Mouse (Mus musculus) fibroblast of lung, adult 2 months (primary cell): ENCODE results near the gene Ube2d2b.

Experiments used
- DNase-seq: peaks from one replicate; pipeline ENCODE4 v3.0.0-alpha.2; 2011; ENCODE audit warnings: low read depth

Ube2d2b gene

DNA sequence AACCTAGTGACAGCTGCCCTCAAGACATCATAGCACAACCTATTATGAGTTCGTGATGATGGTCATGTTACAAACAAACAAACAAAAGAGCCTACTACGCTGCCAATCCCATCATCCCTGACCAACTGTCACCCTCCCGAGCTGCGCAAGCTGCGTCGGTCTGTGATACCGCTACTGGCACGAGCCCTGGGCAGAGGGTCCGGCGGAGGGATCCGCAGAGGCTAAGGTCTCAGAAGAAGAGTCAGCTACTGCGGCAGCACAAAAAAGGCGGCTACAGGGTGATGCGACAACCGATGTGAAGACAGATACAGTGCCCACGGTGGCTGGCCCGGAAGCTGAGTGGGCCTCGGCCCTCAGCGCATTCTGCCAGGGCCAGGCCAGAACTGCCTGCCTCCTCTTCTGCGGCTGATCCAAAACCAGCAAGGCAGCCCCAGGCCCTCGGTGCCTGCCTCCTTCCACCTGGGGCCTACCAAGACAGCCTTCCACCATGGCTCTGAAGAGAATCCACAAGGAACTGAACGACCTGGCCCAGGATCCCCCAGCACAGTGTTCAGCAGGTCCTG lies at the start of gene Ube2d2b:
Gene Ube2d2b, plus strand, starts transcription at position 102 of the 563 bp plus-strand sequence.
- DNase-seq = no peak

DNA sequence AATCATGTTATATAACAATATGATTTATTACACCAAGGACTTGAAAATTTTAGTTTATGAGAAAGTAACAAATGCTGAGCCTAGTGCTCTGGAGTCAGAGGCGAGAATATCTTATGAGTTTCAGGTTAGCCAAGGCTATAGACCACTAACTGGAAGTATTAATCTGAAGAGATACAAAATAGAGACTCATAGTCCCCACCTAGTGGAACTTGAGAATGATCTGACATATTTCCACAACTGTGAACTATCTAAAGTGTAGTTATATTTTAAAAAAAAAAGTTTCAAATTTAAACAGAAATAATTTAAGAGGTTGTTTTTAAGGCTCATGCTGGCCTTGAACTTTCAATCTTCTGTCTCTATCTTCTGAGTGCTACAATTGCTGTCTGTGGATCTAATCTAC lies 47.5 kb upstream of the Ube2d2b start:
- DNase-seq = no peak

DNA sequence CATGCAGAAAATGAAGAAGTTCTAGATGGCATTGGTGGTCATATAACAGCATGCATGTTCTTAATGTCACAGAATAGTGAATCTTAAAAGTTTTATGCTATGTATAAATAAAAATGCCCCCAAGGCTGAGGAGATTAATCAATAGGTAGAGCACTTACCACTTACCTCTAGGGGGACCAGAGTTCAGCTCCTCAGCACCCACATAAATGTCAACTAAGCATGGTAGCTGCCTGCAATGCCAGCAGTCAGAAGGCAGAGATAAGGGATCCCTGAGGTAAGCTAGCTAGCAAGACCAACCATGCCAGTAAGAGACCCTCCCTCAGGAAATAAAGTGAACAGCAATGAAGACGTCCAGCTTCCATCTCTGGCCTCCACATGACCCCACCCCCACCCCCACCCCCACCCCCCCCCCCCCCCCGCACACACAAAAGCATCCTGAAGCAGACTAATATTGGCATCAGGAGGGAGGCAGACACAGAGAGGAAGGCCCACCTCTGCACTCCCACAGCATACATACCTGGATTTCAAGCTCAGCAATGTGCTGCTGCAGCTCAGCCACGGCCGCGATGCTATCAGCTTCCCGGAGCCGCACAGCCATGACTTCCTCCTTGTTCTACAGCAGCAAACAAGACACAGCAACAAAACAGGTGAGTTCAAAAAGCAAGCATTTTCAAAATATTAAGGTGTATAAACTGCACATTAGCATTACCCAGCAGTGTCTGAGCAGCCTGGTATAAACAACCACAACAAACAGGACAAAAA lies 42.0 kb upstream of the Ube2d2b start:
- no peak for DNase-seq

DNA sequence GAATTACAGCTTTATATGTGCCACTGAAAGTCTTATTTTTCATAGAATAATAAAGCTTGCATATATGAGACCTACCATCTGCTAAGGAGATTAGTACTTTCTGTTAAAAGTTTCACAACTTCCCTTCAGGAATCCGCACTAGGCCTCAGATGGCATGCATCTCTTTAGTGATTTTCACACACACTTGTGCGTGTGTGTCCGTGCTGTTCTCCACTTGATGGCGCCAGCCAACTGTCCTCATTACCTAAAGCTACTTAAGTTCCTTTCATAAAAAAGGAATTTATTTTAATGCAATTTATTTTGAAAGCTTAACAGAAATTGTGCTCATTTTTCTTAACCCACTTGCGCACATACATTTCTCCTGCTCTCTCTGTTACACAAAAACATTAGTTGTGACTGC lies 40.4 kb upstream of the Ube2d2b start:
- DNase-seq = no peak

- DNase-seq = no peak
Measured at GRCm38 (mm10) chr5:107791966-107792365, 37.9 kb upstream of the Ube2d2b start.

DNA sequence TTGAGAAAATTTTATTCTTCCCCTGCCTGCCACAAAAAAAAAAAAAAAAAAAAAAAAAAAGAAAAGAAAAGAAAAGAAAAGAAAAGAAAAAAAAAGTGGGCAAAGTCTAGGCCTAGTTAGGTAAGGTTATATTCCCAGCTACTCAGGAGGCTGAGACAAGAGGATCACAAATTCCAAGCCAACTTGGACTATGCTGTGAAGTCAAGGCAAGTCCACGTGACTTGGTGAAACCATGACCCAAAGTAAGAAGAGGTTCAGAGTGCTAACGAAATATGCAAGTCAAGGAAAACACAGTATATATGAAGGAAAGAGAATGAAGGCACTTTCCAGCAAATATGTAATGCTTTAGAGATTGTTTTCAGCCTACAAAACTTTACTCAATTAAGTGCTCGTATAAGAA lies 37.4 kb upstream of the Ube2d2b start:
- DNase-seq = no peak

- peak; percentile 56 for DNase-seq
Measured at GRCm38 (mm10) chr5:107793258-107793657, 36.6 kb upstream of the Ube2d2b start.

DNA sequence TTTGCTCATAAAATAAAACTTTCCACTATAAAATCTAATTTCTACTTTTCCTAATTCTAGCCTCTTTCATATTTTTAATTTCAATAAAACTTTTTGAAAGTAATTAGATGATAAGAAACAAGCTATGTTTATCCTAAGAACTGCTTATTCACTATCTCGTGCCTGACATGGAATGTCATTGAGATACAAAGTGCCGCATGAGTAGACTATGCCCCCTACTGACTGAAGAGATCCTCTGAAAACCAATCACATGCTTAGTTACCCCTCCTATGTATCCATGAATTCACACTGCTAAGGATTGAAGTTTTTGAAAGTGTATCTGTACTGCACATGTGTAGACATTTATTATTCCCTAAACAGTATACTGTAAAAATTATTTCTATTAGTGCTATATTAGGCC lies 36.0 kb upstream of the Ube2d2b start:
- no peak for DNase-seq

DNA sequence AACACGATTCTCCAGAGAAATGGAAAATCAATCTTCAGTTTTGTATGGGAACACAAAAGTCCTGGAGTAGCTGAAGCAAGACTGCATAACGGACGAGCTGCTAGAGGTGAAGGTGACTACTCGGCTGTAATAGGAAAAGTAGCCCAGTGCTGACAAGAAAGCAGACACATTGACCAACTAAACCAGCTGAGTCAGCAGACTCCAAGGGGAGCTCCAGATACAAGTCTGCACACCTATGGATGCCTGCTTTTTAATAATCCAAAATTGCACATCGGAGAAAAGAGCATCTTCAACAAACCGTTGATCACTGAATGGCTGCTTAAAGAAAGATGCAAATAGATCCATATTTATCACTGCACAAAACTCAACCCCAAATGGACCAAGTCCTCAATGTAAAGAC lies 31.6 kb upstream of the Ube2d2b start:
- no peak for DNase-seq

- DNase-seq = no peak
Measured at GRCm38 (mm10) chr5:107801234-107801633, 28.7 kb upstream of the Ube2d2b start.

DNA sequence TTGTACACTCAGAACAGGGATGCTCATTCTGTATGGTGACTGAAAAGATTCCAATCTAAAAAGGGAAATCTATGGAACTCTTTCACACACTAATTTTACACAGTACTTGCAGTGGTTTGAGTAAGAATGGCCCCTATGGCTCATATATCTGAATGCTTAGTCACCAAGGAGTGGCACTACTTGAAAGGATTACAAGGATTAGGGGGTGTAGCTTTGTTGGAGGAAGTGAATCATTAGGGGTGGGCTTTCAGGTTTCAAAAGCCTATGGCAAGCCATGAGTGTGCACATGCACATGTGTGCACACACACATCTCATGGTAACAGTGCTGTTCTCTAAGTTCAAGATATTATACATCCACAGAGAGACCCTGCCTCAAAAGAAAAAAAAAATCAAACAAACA lies 27.3 kb upstream of the Ube2d2b start:
- DNase-seq = no peak

DNA sequence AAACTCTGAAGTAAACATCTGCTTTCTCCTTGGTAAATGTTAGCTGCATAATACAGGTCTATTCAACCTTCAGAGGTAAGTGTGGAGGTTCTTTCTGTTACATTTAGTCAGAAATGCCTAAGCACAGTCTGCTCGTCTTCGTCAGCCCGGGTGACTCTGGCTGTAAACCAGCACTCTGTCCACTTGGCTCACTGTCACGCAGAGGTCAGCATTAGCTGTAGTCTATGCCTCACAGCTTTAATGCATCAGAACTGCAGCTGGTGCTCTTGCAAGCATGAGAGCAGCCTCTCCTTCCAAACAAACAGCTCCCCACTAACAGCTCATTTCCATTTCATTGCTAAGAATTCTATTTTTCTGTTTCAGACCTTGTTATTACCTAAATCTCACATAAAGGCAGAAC lies 22.4 kb upstream of the Ube2d2b start:
- no peak for DNase-seq

GRCm38 (mm10) chr5:107814651-107815050 lies 15.2 kb upstream of the Ube2d2b start:
- no peak for DNase-seq

- DNase-seq = no peak
Measured at GRCm38 (mm10) chr5:107822521-107822920, 7.4 kb upstream of the Ube2d2b start.

GRCm38 (mm10) chr5:107831351-107831750 lies 1.5 kb downstream of the Ube2d2b start:
- no peak for DNase-seq

- DNase-seq = no peak
Measured at GRCm38 (mm10) chr5:107834287-107834686, 4.4 kb downstream of the Ube2d2b start.

DNA sequence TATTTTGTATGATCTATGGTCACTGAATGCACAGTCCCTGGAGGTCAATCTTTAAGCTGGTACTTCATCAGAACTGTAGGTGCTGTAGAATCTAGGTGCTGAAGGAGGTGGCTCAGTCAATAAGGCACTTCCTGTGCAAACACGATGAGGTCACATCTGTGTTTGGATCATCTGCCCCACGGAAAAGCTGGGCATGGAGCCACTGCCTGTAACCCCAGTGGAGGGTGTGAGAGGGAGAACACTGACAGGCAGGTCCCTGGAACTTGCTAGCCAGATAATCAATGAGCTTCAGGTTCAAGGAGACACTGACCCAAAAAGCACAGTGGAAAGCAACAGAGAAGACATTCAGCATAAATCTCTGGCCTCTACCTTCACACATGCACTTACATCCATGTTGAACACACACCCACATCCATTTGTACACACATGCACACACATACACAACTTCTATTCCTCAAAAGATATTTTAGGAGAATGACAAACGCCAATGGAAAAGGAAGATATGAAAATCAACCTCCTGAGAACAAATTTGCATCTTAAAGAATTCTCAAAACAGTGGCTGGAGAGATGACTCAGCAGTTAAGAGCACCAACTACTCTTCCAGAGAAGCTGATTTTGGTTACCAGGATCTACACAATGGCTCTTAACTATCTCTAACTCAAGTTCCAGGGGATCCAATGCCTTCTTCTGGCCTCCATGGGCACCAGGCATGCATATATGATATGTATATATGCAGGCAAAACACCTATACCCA lies 9.2 kb downstream of the Ube2d2b start:
- no peak for DNase-seq

DNA sequence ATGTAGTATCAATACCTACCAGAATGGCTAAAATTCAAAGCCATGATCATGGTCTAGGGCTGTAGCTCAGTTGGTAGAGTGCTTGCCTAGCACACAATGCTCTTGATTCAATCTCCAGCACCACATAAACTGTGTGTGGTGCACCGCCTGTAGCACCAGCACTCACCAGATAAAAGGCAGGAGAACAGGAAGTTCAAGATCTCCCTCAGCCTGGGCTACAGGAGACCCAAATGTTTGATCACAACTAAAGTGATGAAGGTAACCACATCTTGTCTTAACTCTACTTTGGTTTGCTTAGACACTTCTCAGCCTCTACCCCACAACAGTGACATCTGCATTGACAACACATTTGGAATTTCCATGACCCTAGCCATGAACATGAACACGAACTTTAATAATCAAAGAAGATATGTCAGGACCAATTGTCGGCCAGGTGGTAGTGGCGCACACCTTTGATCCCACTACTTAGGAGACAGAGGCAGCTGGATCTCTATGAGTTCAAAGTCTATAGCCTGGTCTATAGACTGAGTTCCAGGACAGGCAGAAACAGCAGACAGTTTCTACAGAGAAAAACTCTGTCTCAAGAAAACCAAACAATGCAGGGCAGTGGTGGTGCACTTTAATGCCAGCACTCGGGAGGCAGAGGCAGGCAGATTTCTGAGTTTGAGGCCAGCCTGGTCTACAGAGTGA lies 10.8 kb downstream of the Ube2d2b start:
- no peak for DNase-seq

DNA sequence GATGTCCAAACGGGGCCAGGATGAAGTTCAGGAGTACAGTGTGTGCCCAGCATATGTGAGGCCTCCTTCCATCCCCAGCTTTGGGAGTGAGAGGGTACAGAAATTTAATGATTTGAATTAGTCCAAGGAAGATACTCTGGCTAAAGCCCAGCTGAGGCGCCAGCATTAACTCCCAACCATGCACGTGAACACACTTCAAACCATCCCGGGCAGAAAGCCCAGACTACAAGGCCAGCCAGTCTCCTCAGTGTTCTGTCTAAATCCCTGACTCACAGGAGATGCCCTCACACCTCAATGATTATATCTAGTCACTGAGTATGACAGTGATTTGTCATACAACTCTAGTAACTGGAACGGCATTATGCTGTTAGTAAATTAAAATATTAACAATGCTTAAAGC lies 17.4 kb downstream of the Ube2d2b start:
- DNase-seq = no peak

DNA sequence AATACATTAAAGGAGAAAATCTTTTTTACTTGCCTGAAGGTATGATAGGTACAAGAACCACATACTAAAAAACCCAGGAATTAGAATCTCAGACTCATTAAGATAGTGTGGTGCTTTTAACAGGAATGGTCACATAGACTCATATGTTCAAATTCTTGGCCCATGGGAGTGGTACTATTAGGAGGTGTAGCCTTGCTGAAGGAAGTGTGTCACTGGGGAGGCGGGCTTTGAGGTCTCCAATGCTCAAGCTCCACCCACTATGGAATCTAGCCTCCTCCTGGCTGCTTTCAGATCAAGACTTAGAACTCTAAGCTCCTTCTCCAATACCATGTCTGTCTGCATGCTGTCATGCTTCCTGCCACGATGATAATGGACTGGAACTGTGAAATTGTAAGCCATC lies 17.9 kb downstream of the Ube2d2b start:
- no peak for DNase-seq

GRCm38 (mm10) chr5:107848964-107849363 lies 19.1 kb downstream of the Ube2d2b start:
- DNase-seq = no peak

- DNase-seq = no peak
Measured at GRCm38 (mm10) chr5:107853807-107854206, 23.9 kb downstream of the Ube2d2b start.

- no peak for DNase-seq
Measured at GRCm38 (mm10) chr5:107854556-107854955, 24.7 kb downstream of the Ube2d2b start.
